9 mouse cellular contexts compared by ENCODE assay signal in the genomic region with DNA sequence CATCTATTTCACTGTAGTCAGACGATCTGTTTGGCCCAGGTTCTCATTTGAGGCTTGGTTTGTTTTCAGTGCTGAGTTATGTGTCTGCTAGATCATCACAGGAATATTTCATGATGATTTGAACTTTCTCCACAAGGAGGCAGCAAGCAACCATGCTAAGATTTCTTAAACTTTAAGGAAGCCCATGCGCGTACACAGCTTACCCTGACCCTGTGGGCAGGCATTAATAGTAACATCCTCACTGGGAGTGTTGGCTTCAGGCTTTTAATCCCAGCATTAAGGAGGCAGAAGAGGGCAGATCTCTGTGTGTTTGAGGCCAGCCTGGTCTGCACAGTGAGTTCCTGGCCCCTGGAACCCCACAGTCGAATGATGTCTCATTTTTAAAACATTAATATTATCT. TPM values are rescaled to one million over a fixed set of nuclear protein-coding genes. Genes with fewer than 3 reads are reported as not detected.
A peak's percentile ranks its signal among the peaks of the same experiment; 100 is the strongest.
DNase-seq lines count a peak whose midpoint lies in the region; ATAC-seq and TF ChIP-seq lines count a peak whose summit lies in the region.
"Had no signal": no experiment of that assay in that cellular context is flagged by ENCODE, and none has a peak within 500 bp of the region (broad histone marks: within the 10 kb centered on the region; RNA-seq: fewer than 3 reads in every experiment).

No protein-coding gene starts in this region.

- H3K4me3 ChIP-seq in forebrain, embryonic 15.5 days, result no peak overlapping the region
- no peak overlapping the region for H3K4me3 ChIP-seq in forebrain, embryonic 11.5 days (ENCODE audit: low read depth, low read length)
- no peak overlapping the region for H3K4me3 ChIP-seq in intestine, postnatal 0 days (ENCODE audit: low read depth, low read length)
- H3K4me3 ChIP-seq: stomach, embryonic 15.5 days had no signal

- H3K9ac ChIP-seq in forebrain, embryonic 15.5 days (replicated peaks), result no peak overlapping the region
- H3K9ac ChIP-seq in forebrain, embryonic 11.5 days (ENCODE audit: low read length), result no peak overlapping the region
- no peak overlapping the region for H3K9ac ChIP-seq in intestine, postnatal 0 days (ENCODE audit: low read depth, low read length)
- H3K9ac ChIP-seq: stomach, embryonic 15.5 days had no signal

- no peaks in the 10 kb centered on the region for H3K4me1 ChIP-seq in forebrain, embryonic 15.5 days
- no peaks in the 10 kb centered on the region; the same call in 1 of the 2 replicates for H3K4me1 ChIP-seq in forebrain, embryonic 11.5 days (replicated peaks; ENCODE audit: control insufficient read depth, insufficient read depth, low read length)
- no peaks in the 10 kb centered on the region for H3K4me1 ChIP-seq in intestine, postnatal 0 days (replicated peaks; ENCODE audit: control insufficient read depth, insufficient read depth, low read length)

- no peaks in the 10 kb centered on the region for H3K9me3 ChIP-seq in forebrain, embryonic 15.5 days
- H3K9me3 ChIP-seq in forebrain, embryonic 11.5 days (ENCODE audit: control insufficient read depth, low read length), result no peaks in the 10 kb centered on the region
- no peaks in the 10 kb centered on the region for H3K9me3 ChIP-seq in intestine, postnatal 0 days (ENCODE audit: control insufficient read depth)
- H3K9me3 ChIP-seq: stomach, embryonic 15.5 days had no signal

- peak; percentile 38; the same call in 1 of the 2 replicates for ATAC-seq in forebrain, embryonic 15.5 days (replicated peaks)
- ATAC-seq in forebrain, embryonic 11.5 days (replicated peaks; ENCODE audit: low FRiP score), result no peak
- peak; percentile 39; the same call in 1 of the 2 replicates for ATAC-seq in intestine, postnatal 0 days

- 36% methylated on average over 4 of the region's 4 CpGs for WGBS in forebrain, embryonic 15.5 days
- WGBS in forebrain, embryonic 11.5 days, result 48% methylated on average over 4 of the region's 4 CpGs
- WGBS in intestine, postnatal 0 days, result 20% methylated on average over 4 of the region's 4 CpGs

- DNase-seq in forebrain, embryonic 11.5 days (ENCODE audit: low spot score), result no peak
- DNase-seq in urinary bladder, postnatal 25 days (ENCODE audit: low spot score), result peak; percentile 35
- DNase-seq in urinary bladder, postnatal 4 days (ENCODE audit: low spot score in 2 of 2), result no peak
- peak; percentile 31 to 44 for DNase-seq in gastrocnemius, adult 8-10 months (ENCODE audit: low spot score in 2 of 2)
- DNase-seq in lung, postnatal 25 days (ENCODE audit: low spot score), result peak; percentile 82
- peak; percentile 54 for DNase-seq in thymus, postnatal 14 days

- H3K4me2 ChIP-seq in forebrain, embryonic 15.5 days (replicated peaks), result no peak overlapping the region
- H3K4me2 ChIP-seq in forebrain, embryonic 11.5 days (ENCODE audit: low read depth, low read length, severe bottlenecking), result no peak overlapping the region
- H3K4me2 ChIP-seq in intestine, postnatal 0 days (replicated peaks; ENCODE audit: low read depth), result no peak overlapping the region
- H3K4me2 ChIP-seq: stomach, embryonic 15.5 days had no signal

- no peak overlapping the region for H3K27ac ChIP-seq in forebrain, embryonic 15.5 days (replicated peaks)
- H3K27ac ChIP-seq in forebrain, embryonic 11.5 days (ENCODE audit: low read depth, low read length), result no peak overlapping the region
- H3K27ac ChIP-seq in intestine, postnatal 0 days (ENCODE audit: low read depth, low read length), result no peak overlapping the region; the same call in 1 of the 2 replicates
- H3K27ac ChIP-seq: stomach, embryonic 15.5 days had no signal

- no peaks in the 10 kb centered on the region for H3K27me3 ChIP-seq in forebrain, embryonic 15.5 days
- H3K27me3 ChIP-seq in forebrain, embryonic 11.5 days (ENCODE audit: control insufficient read depth, insufficient read depth, low read length), result no peaks in the 10 kb centered on the region
- no peaks in the 10 kb centered on the region for H3K27me3 ChIP-seq in intestine, postnatal 0 days (replicated peaks; ENCODE audit: control insufficient read depth, insufficient read depth, low read length)
- H3K27me3 ChIP-seq: stomach, embryonic 15.5 days had no signal

- peaks cover under 1% of the 10 kb centered on the region for H3K36me3 ChIP-seq in forebrain, embryonic 15.5 days
- H3K36me3 ChIP-seq in forebrain, embryonic 11.5 days (ENCODE audit: control insufficient read depth, insufficient read depth, low read length), result no peaks in the 10 kb centered on the region
- H3K36me3 ChIP-seq in intestine, postnatal 0 days (ENCODE audit: control insufficient read depth, insufficient read depth), result 0 out of 2 replicates have a peak, but pooled peaks cover under 1% of the 10 kb centered on the region
- H3K36me3 ChIP-seq: stomach, embryonic 15.5 days had no signal

- TF ChIP-seq CTCF in intestine, postnatal 0 days (IDR thresholded peaks at IDR 0.05; ENCODE audit: low read depth), result peak; percentile 97

RNA-seq across cellular contexts. Expression of a gene that starts 13.3 kb away (rescaled TPM):
- polyA plus RNA-seq in forebrain, embryonic 15.5 days (2015; fragmentation: Nextera tagmentation; extraction: Ambion mirVana), result 778 and 784 TPM in 2 replicates
- 633 and 702 TPM in 2 replicates for polyA plus RNA-seq in forebrain, embryonic 11.5 days (2014; fragmentation: Nextera tagmentation; extraction: Ambion mirVana)
- total RNA-seq in gastrocnemius, adult 8-10 months (2022), result 100 to 1,000 TPM; 154 to 257 (median 186) TPM
- polyA plus RNA-seq in intestine, postnatal 0 days (2015; fragmentation: Nextera tagmentation; extraction: Ambion mirVana), result 1,016 and 1,041 TPM in 2 replicates

RNA-seq across cellular contexts. Expression of a gene that starts 18.7 kb away (rescaled TPM):
- 12.9 and 13.9 TPM in 2 replicates for polyA plus RNA-seq in forebrain, embryonic 15.5 days (2015; fragmentation: Nextera tagmentation; extraction: Ambion mirVana)
- polyA plus RNA-seq in forebrain, embryonic 11.5 days (2014; fragmentation: Nextera tagmentation; extraction: Ambion mirVana), result 6.4 and 8.6 TPM in 2 replicates
- total RNA-seq in gastrocnemius, adult 8-10 months (2022), result 10 to 100 TPM; 15.1 to 22.3 (median 19.5) TPM
- polyA plus RNA-seq in intestine, postnatal 0 days (2015; fragmentation: Nextera tagmentation; extraction: Ambion mirVana), result 2.7 and 5.8 TPM in 2 replicates

RNA-seq across cellular contexts. Expression of a gene that starts 22.8 kb away (rescaled TPM):
- polyA plus RNA-seq in forebrain, embryonic 15.5 days (2015; fragmentation: Nextera tagmentation; extraction: Ambion mirVana), result 17.0 and 17.2 TPM in 2 replicates
- 52.8 and 61.6 TPM in 2 replicates for polyA plus RNA-seq in forebrain, embryonic 11.5 days (2014; fragmentation: Nextera tagmentation; extraction: Ambion mirVana)
- 100 to 1,000 TPM in 2 of 4 experiments, 10 to 100 TPM in 2; 56.1 to 401 (median 118) TPM for total RNA-seq in gastrocnemius, adult 8-10 months (2022)
- polyA plus RNA-seq in intestine, postnatal 0 days (2015; fragmentation: Nextera tagmentation; extraction: Ambion mirVana), result 6,664 and 6,785 TPM in 2 replicates

Comparison
In these comparisons a context has a peak if more than half of its experiments do, and no peak if none do; other contexts are left out.
1. DNase-seq: peak in urinary bladder, postnatal 25 days (single experiment), gastrocnemius, adult 8-10 months (2 of 2), lung, postnatal 25 days (single experiment) and thymus, postnatal 14 days (single experiment); none in forebrain, embryonic 11.5 days (single experiment) and urinary bladder, postnatal 4 days (0 of 2).
2. RNA of a gene that starts 22.8 kb away (polyA plus RNA-seq): 6,664 to 6,785 TPM in intestine, postnatal 0 days; 52.8 to 61.6 TPM in forebrain, embryonic 11.5 days and 17.0 to 17.2 TPM in forebrain, embryonic 15.5 days; every median in the first group is over 100 times any median in the second.